Mouse (Mus musculus): ENCODE data around the gene Cyp2b10. TPM values are rescaled to one million over a fixed set of nuclear protein-coding genes. Genes with fewer than 3 reads are reported as not detected.

Gene Cyp2b10
- not detected in 2 replicates for polyA plus RNA-seq (2012; rRNA removed)

- 84% methylated on average over 6 of the region's 6 CpGs for WGBS
- no peaks in the 10 kb centered on the region for H3K27me3 ChIP-seq (replicated peaks; ENCODE audit: control insufficient read depth, insufficient read depth, low read length)
- DNase-seq, result peak; percentile 24
- H3K27ac ChIP-seq (ENCODE audit: insufficient read depth, low read depth, low read length), result no peak within 1 kb of the TSS
- TF ChIP-seq POLR2A (IDR thresholded peaks at IDR 0.05; ENCODE audit: low read depth, low read length), result no peak
- TF ChIP-seq CTCF (conservative IDR thresholded peaks at IDR 0.05; ENCODE audit: insufficient read depth, insufficient read length, low read depth, low read length), result no peak
- H3K4me1 ChIP-seq (ENCODE audit: control insufficient read depth, insufficient read depth, low read length), result no peaks in the 10 kb centered on the region
- no peak within 1 kb of the TSS for H3K4me3 ChIP-seq (ENCODE audit: insufficient read depth, low read depth, low read length)
- no peaks in the 10 kb centered on the region for H3K36me3 ChIP-seq (ENCODE audit: control insufficient read depth, insufficient read depth, low read length)
Observed at GRCm38 (mm10) chr7:25897411-25897810, at the start of gene Cyp2b10. Gene Cyp2b10 (plus strand): TSS chr7:25897620.

- Histone ChIP-seq H3K4me3 (ENCODE audit: insufficient read depth, low read depth, low read length) (peak overlapping the region; percentile 89), H3K36me3 (ENCODE audit: control insufficient read depth, insufficient read depth, low read length) (no peaks in the 10 kb centered on the region), H3K27me3 (replicated peaks; ENCODE audit: control insufficient read depth, insufficient read depth, low read length) (no peaks in the 10 kb centered on the region), H3K27ac (ENCODE audit: insufficient read depth, low read depth, low read length) (peak overlapping the region; percentile 75), H3K4me1 (ENCODE audit: control insufficient read depth, insufficient read depth, low read length) (no peaks in the 10 kb centered on the region)
- TF ChIP-seq POLR2A (IDR thresholded peaks at IDR 0.05; ENCODE audit: low read depth, low read length) (no peak), CTCF (conservative IDR thresholded peaks at IDR 0.05; ENCODE audit: insufficient read depth, insufficient read length, low read depth, low read length) (peak; percentile 74)
- WGBS, result 12% methylated on average over 13 of the region's 13 CpGs
- peak; percentile 92 for DNase-seq
Observed at GRCm38 (mm10) chr7:25847722-25848443, 49.5 kb upstream of the Cyp2b10 start.

GRCm38 (mm10) chr7:25848444-25848812 is 49.0 kb upstream of the Cyp2b10 start:
- peak overlapping the region; percentile 89 for H3K4me3 ChIP-seq (ENCODE audit: insufficient read depth, low read depth, low read length)
- no peaks in the 10 kb centered on the region for H3K36me3 ChIP-seq (ENCODE audit: control insufficient read depth, insufficient read depth, low read length)
- TF ChIP-seq POLR2A (IDR thresholded peaks at IDR 0.05; ENCODE audit: low read depth, low read length) (no peak), CTCF (conservative IDR thresholded peaks at IDR 0.05; ENCODE audit: insufficient read depth, insufficient read length, low read depth, low read length) (no peak)
- no peaks in the 10 kb centered on the region for H3K4me1 ChIP-seq (ENCODE audit: control insufficient read depth, insufficient read depth, low read length)
- peak overlapping the region; percentile 75 for H3K27ac ChIP-seq (ENCODE audit: insufficient read depth, low read depth, low read length)
- WGBS, result 22% methylated on average over 11 of the region's 11 CpGs
- no peak for DNase-seq
- no peaks in the 10 kb centered on the region for H3K27me3 ChIP-seq (replicated peaks; ENCODE audit: control insufficient read depth, insufficient read depth, low read length)

GRCm38 (mm10) chr7:25855082-25855481 is 42.3 kb upstream of the Cyp2b10 start:
- TF ChIP-seq CTCF (conservative IDR thresholded peaks at IDR 0.05; ENCODE audit: insufficient read depth, insufficient read length, low read depth, low read length) (peak; percentile 91), POLR2A (IDR thresholded peaks at IDR 0.05; ENCODE audit: low read depth, low read length) (no peak)
- no peaks in the 10 kb centered on the region for H3K27me3 ChIP-seq (replicated peaks; ENCODE audit: control insufficient read depth, insufficient read depth, low read length)
- no peaks in the 10 kb centered on the region for H3K4me1 ChIP-seq (ENCODE audit: control insufficient read depth, insufficient read depth, low read length)
- DNase-seq, result peak; percentile 79
- H3K27ac ChIP-seq (ENCODE audit: insufficient read depth, low read depth, low read length), result no peak overlapping the region
- no peaks in the 10 kb centered on the region for H3K36me3 ChIP-seq (ENCODE audit: control insufficient read depth, insufficient read depth, low read length)
- H3K4me3 ChIP-seq (ENCODE audit: insufficient read depth, low read depth, low read length), result no peak overlapping the region
- WGBS, result 32% methylated on average over 8 of the region's 8 CpGs

- DNase-seq, result peak; percentile 34
- H3K27ac ChIP-seq (ENCODE audit: insufficient read depth, low read depth, low read length), result no peak overlapping the region
- no peaks in the 10 kb centered on the region; the same call in 1 of the 2 replicates for H3K4me1 ChIP-seq (ENCODE audit: control insufficient read depth, insufficient read depth, low read length)
- H3K27me3 ChIP-seq (replicated peaks; ENCODE audit: control insufficient read depth, insufficient read depth, low read length), result no peaks in the 10 kb centered on the region
- WGBS, result 31% methylated on average over 9 of the region's 9 CpGs
- peak; percentile 49; the same call in 1 of the 2 replicates for TF ChIP-seq CTCF (conservative IDR thresholded peaks at IDR 0.05; ENCODE audit: insufficient read depth, insufficient read length, low read depth, low read length)
- TF ChIP-seq POLR2A (IDR thresholded peaks at IDR 0.05; ENCODE audit: low read depth, low read length), result no peak
- H3K36me3 ChIP-seq (ENCODE audit: control insufficient read depth, insufficient read depth, low read length), result no peaks in the 10 kb centered on the region
- no peak overlapping the region for H3K4me3 ChIP-seq (ENCODE audit: insufficient read depth, low read depth, low read length)
Observed at GRCm38 (mm10) chr7:25859962-25860870, 37.2 kb upstream of the Cyp2b10 start.

GRCm38 (mm10) chr7:25862365-25862764 is 35.1 kb upstream of the Cyp2b10 start:
- no peak for TF ChIP-seq CTCF (conservative IDR thresholded peaks at IDR 0.05; ENCODE audit: insufficient read depth, insufficient read length, low read depth, low read length)
- TF ChIP-seq POLR2A (IDR thresholded peaks at IDR 0.05; ENCODE audit: low read depth, low read length), result no peak

GRCm38 (mm10) chr7:25863756-25864155 is 33.7 kb upstream of the Cyp2b10 start:
- DNase-seq, result peak; percentile 19
- WGBS, result 61% methylated on average over 3 of the region's 3 CpGs
- Histone ChIP-seq H3K27ac (ENCODE audit: insufficient read depth, low read depth, low read length) (no peak overlapping the region), H3K36me3 (ENCODE audit: control insufficient read depth, insufficient read depth, low read length) (no peaks in the 10 kb centered on the region), H3K27me3 (replicated peaks; ENCODE audit: control insufficient read depth, insufficient read depth, low read length) (no peaks in the 10 kb centered on the region), H3K4me1 (ENCODE audit: control insufficient read depth, insufficient read depth, low read length) (no peaks in the 10 kb centered on the region; the same call in 1 of the 2 replicates), H3K4me3 (ENCODE audit: insufficient read depth, low read depth, low read length) (no peak overlapping the region)
- no peak for TF ChIP-seq POLR2A (IDR thresholded peaks at IDR 0.05; ENCODE audit: low read depth, low read length)
- no peak for TF ChIP-seq CTCF (conservative IDR thresholded peaks at IDR 0.05; ENCODE audit: insufficient read depth, insufficient read length, low read depth, low read length)

More at GRCm38 (mm10) chr7:25862365-25862764, 35.1 kb upstream of the Cyp2b10 start:
- no peak for DNase-seq
- Histone ChIP-seq H3K27me3 (replicated peaks; ENCODE audit: control insufficient read depth, insufficient read depth, low read length) (no peaks in the 10 kb centered on the region), H3K27ac (ENCODE audit: insufficient read depth, low read depth, low read length) (no peak overlapping the region), H3K4me3 (ENCODE audit: insufficient read depth, low read depth, low read length) (no peak overlapping the region), H3K36me3 (ENCODE audit: control insufficient read depth, insufficient read depth, low read length) (no peaks in the 10 kb centered on the region), H3K4me1 (ENCODE audit: control insufficient read depth, insufficient read depth, low read length) (no peaks in the 10 kb centered on the region; the same call in 1 of the 2 replicates)
- 42% methylated on average over 2 of the region's 2 CpGs for WGBS

Measured in kidney, adult 2 months (tissue).